Mouse (Mus musculus): ENCODE measurements around the gene Notch2.

DNA sequence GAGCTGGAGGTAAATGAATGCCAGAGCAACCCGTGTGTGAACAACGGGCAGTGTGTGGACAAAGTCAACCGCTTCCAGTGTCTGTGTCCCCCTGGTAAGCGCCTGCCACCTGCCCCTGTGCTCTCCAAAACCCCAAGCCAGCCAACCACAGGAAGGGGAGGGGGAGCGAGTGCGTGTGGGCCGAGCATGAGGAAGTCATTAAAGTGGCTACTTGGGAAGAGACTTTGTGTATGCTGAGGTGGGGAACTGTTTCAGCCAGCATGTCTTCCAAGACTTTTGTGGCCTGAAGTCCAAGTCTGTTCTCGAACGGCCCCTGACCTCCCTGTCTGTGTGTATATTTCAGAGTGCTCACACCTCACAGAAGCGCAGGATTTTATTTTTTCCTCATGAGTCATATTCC is 88.2 kb downstream of the Notch2 start:
- TF ChIP-seq CTCF (IDR thresholded peaks at IDR 0.05; ENCODE audit: low read depth), result no peak
- TF ChIP-seq EP300 (IDR thresholded peaks at IDR 0.05; ENCODE audit: low read depth), result no peak
